Mouse (Mus musculus) stomach, postnatal 0 days (tissue): ENCODE measurements around the gene Oscar.

Experiments used
- CTCF ChIP-seq: IDR thresholded peaks from 2 replicates; pipeline ENCODE4 v1.5.1; 2016; ENCODE audit warnings: antibody characterized with exemption, low read depth, mild to moderate bottlenecking, moderate library complexity
- EP300 ChIP-seq: optimal IDR thresholded peaks from 2 replicates; pipeline ENCODE3; 2016; ENCODE audit warnings: antibody characterized with exemption

- TF ChIP-seq CTCF (no peak), EP300 (no peak)
Observed at GRCm38 (mm10) chr7:3614021-3614420, 1.9 kb downstream of the Oscar start.
